Mouse (Mus musculus) ovary, postnatal 10 days (tissue): ENCODE measurements around the gene Fam217a.
"Not testable (repeated sequence)": the region's sequence is repeated elsewhere in the genome, so short reads cannot be mapped to it uniquely, and the experiment has no call there.

Experiments
- DNase-seq: peaks from one replicate; pipeline ENCODE4 v3.0.0; 2022; ENCODE audit warnings: low spot score

Gene Fam217a

GRCm38 (mm10) chr13:34873801-34874681, 50.1 kb downstream of the Fam217a start:
- DNase-seq = peak; percentile 73

- DNase-seq = no peak
Measured at GRCm38 (mm10) chr13:34864420-34865169, 59.5 kb downstream of the Fam217a start.

GRCm38 (mm10) chr13:34861166-34861565, 62.9 kb downstream of the Fam217a start:
- not testable (repeated sequence) for DNase-seq
